Mouse (Mus musculus): ENCODE measurements around the gene Gm10220. TPM values are rescaled to one million over a fixed set of nuclear protein-coding genes. Genes with fewer than 3 reads are reported as not detected.

The Gm10220 gene
- polyA plus RNA-seq, 1 experiment from 2014 or later = not detected

Other genes starting within 250 kb of the Gm10220 start
- gene Gm21663, start 179.0 kb downstream of the Gm10220 start, polyA plus RNA-seq (2015; fragmentation: Nextera tagmentation; extraction: Ambion mirVana) = not detected in 2 replicates
- 0.03 TPM in 1 of 2 replicates, not detected in the other for gene Gm21671, start 167.0 kb downstream of the Gm10220 start, polyA plus RNA-seq (2015; fragmentation: Nextera tagmentation; extraction: Ambion mirVana)
- not detected in 2 replicates for gene Gm21680, start 148.8 kb downstream of the Gm10220 start, polyA plus RNA-seq (2015; fragmentation: Nextera tagmentation; extraction: Ambion mirVana)
- not detected in 2 replicates for gene Gm21698, start 132.8 kb downstream of the Gm10220 start, polyA plus RNA-seq (2015; fragmentation: Nextera tagmentation; extraction: Ambion mirVana)
- gene Gm1979, start 116.6 kb downstream of the Gm10220 start, polyA plus RNA-seq (2015; fragmentation: Nextera tagmentation; extraction: Ambion mirVana) = not detected in 2 replicates
- gene Gm5862, start 98.5 kb downstream of the Gm10220 start, polyA plus RNA-seq (2015; fragmentation: Nextera tagmentation; extraction: Ambion mirVana) = not detected in 2 replicates
- not detected in 2 replicates for gene Speer4a, start 81.9 kb downstream of the Gm10220 start, polyA plus RNA-seq (2015; fragmentation: Nextera tagmentation; extraction: Ambion mirVana)
- gene Gm7347, start 62.8 kb downstream of the Gm10220 start, polyA plus RNA-seq (2015; fragmentation: Nextera tagmentation; extraction: Ambion mirVana) = not detected in 2 replicates
- gene Gm10471, start 32.1 kb downstream of the Gm10220 start, polyA plus RNA-seq (2015; fragmentation: Nextera tagmentation; extraction: Ambion mirVana) = not detected in 2 replicates
- not detected in 2 replicates for gene 5031410I06Rik, start 16.1 kb downstream of the Gm10220 start, polyA plus RNA-seq (2015; fragmentation: Nextera tagmentation; extraction: Ambion mirVana)
- not detected in 2 replicates for gene Gm7361, start 136.3 kb upstream of the Gm10220 start, polyA plus RNA-seq (2015; fragmentation: Nextera tagmentation; extraction: Ambion mirVana)

Measured in liver, embryonic 15.5 days (tissue).